ENCODE assay signal across 11 mouse cellular contexts in genomic region chrX:48286488-48286887, GRCm38 (mm10). TPM values are rescaled to one million over a fixed set of nuclear protein-coding genes. Genes with fewer than 3 reads are reported as not detected.
DNase-seq lines count a peak whose midpoint lies in the region; ATAC-seq and TF ChIP-seq lines count a peak whose summit lies in the region.
"Had no signal": no experiment of that assay in that cellular context is flagged by ENCODE, and none has a peak within 500 bp of the region (broad histone marks: within the 10 kb centered on the region; RNA-seq: fewer than 3 reads in every experiment).

No protein-coding gene starts in this region.

- peak overlapping the region; percentile 65; the same call in 1 of the 2 replicates for H3K4me2 ChIP-seq in heart, embryonic 14.5 days (ENCODE audit: low read length)
- H3K4me2 ChIP-seq in stomach, embryonic 14.5 days (replicated peaks; ENCODE audit: low read depth, low read length): no peak overlapping the region
- H3K4me2 ChIP-seq in stomach, postnatal 0 days (replicated peaks; ENCODE audit: low read depth): no peak overlapping the region

- WGBS in heart, embryonic 14.5 days: 39% methylated on average over 6 of the region's 6 CpGs
- 32% methylated on average over 6 of the region's 6 CpGs for WGBS in heart, embryonic 10.5 days
- WGBS in stomach, embryonic 14.5 days: 57% methylated on average over 6 of the region's 6 CpGs
- WGBS in stomach, postnatal 0 days: 75% methylated on average over 6 of the region's 6 CpGs

- no peak for ATAC-seq in heart, embryonic 14.5 days (ENCODE audit: insufficient number of reproducible peaks, insufficient read depth, low FRiP score, low read depth)
- ATAC-seq in stomach, embryonic 14.5 days (ENCODE audit: insufficient number of reproducible peaks, insufficient read depth, low FRiP score, low read depth): no peak
- ATAC-seq in stomach, postnatal 0 days (ENCODE audit: low FRiP score, low TSS enrichment): no peak

- TF ChIP-seq EP300 in stomach, postnatal 0 days (optimal IDR thresholded peaks at IDR 0.05): no peak

- H3K4me1 ChIP-seq in heart, embryonic 14.5 days (ENCODE audit: control insufficient read depth in 2 of 2, insufficient read depth in 2 of 2, low read length in 2 of 2): no peaks in the 10 kb centered on the region; a peak in 1 of 4 replicates
- no peaks in the 10 kb centered on the region for H3K4me1 ChIP-seq in heart, embryonic 10.5 days
- no peaks in the 10 kb centered on the region for H3K4me1 ChIP-seq in stomach, embryonic 14.5 days (ENCODE audit: control insufficient read depth, insufficient read depth, low read length)
- H3K4me1 ChIP-seq in stomach, postnatal 0 days (replicated peaks; ENCODE audit: control insufficient read depth, insufficient read depth): no peaks in the 10 kb centered on the region
- H3K4me1 ChIP-seq: intestine, embryonic 15.5 days had no signal

- no peaks in the 10 kb centered on the region for H3K9me3 ChIP-seq in heart, embryonic 14.5 days (ENCODE audit: control insufficient read depth, low read length)
- no peaks in the 10 kb centered on the region for H3K9me3 ChIP-seq in heart, embryonic 10.5 days
- no peaks in the 10 kb centered on the region for H3K9me3 ChIP-seq in stomach, embryonic 14.5 days (ENCODE audit: control insufficient read depth, low read depth, low read length)
- no peaks in the 10 kb centered on the region for H3K9me3 ChIP-seq in stomach, postnatal 0 days (ENCODE audit: control insufficient read depth, low read length)
- H3K9me3 ChIP-seq: intestine, embryonic 15.5 days had no signal

- no peak overlapping the region for H3K9ac ChIP-seq in heart, embryonic 14.5 days (ENCODE audit: low read length)
- H3K9ac ChIP-seq in stomach, embryonic 14.5 days (replicated peaks; ENCODE audit: low read depth, low read length): no peak overlapping the region
- H3K9ac ChIP-seq in stomach, postnatal 0 days (ENCODE audit: low read length): no peak overlapping the region

- no peak for TF ChIP-seq CTCF in stomach, postnatal 0 days (IDR thresholded peaks at IDR 0.05; ENCODE audit: low read depth)

- peaks cover 8% of the 10 kb centered on the region for H3K27me3 ChIP-seq in heart, embryonic 14.5 days (ENCODE audit: control insufficient read depth, insufficient read depth, low read length)
- peaks cover 29% of the 10 kb centered on the region; the same call in 1 of the 2 replicates for H3K27me3 ChIP-seq in heart, embryonic 10.5 days (ENCODE audit: insufficient read depth, poor library complexity, severe bottlenecking)
- 0 out of 2 replicates have a peak, but pooled peaks cover 4% of the 10 kb centered on the region for H3K27me3 ChIP-seq in stomach, embryonic 14.5 days (ENCODE audit: control insufficient read depth, insufficient read depth, low read length)
- no peaks in the 10 kb centered on the region for H3K27me3 ChIP-seq in stomach, postnatal 0 days (ENCODE audit: control insufficient read depth, insufficient read depth, low read length)
- H3K27me3 ChIP-seq: intestine, embryonic 15.5 days had no signal

- H3K36me3 ChIP-seq in heart, embryonic 14.5 days (ENCODE audit: control insufficient read depth, insufficient read depth, low read length): 0 out of 2 replicates have a peak, but pooled peaks cover 8% of the 10 kb centered on the region
- 0 out of 2 replicates have a peak, but pooled peaks cover under 1% of the 10 kb centered on the region for H3K36me3 ChIP-seq in heart, embryonic 10.5 days
- H3K36me3 ChIP-seq in stomach, embryonic 14.5 days (ENCODE audit: control insufficient read depth, insufficient read depth, low read length): no peaks in the 10 kb centered on the region
- H3K36me3 ChIP-seq in stomach, postnatal 0 days (ENCODE audit: control insufficient read depth, insufficient read depth, low read length): no peaks in the 10 kb centered on the region
- H3K36me3 ChIP-seq: intestine, embryonic 15.5 days had no signal

- H3K27ac ChIP-seq in heart, embryonic 14.5 days (replicated peaks in 1 of 2; ENCODE audit: control insufficient read depth in 1 of 2, insufficient read depth in 1 of 2, low read depth in 2 of 2, low read length in 2 of 2): no peak overlapping the region
- H3K27ac ChIP-seq in heart, embryonic 10.5 days: no peak overlapping the region
- peak overlapping the region; percentile 64; the same call in 1 of the 2 replicates for H3K27ac ChIP-seq in stomach, embryonic 14.5 days (ENCODE audit: low read length)
- no peak overlapping the region for H3K27ac ChIP-seq in stomach, postnatal 0 days (replicated peaks)

- no peak overlapping the region for H3K4me3 ChIP-seq in heart, embryonic 14.5 days (ENCODE audit: control insufficient read depth in 1 of 2, insufficient read depth in 1 of 2, low read depth in 1 of 2, low read length in 2 of 2)
- no peak overlapping the region for H3K4me3 ChIP-seq in heart, embryonic 10.5 days
- H3K4me3 ChIP-seq in stomach, embryonic 14.5 days (ENCODE audit: low read depth, low read length): no peak overlapping the region
- no peak overlapping the region for H3K4me3 ChIP-seq in stomach, postnatal 0 days (ENCODE audit: low read depth, low read length)

- DNase-seq in heart, embryonic 10.5 days (ENCODE audit: low spot score): no peak
- DNase-seq in stomach, postnatal 0 days (ENCODE audit: low spot score): no peak
- DNase-seq in cerebellum, postnatal 10 days: peak; percentile 29 to 63
- DNase-seq in frontal cortex, postnatal 36 days (ENCODE audit: low spot score in 2 of 2): no peak
- no peak for DNase-seq in embryo, embryonic 11 days
- DNase-seq: gastrocnemius, postnatal 14 days; kidney, postnatal 4 days; thymus, postnatal 4 days had no signal

RNA-seq across cellular contexts. Expression of gene Utp14a, which starts 29.8 kb away (rescaled TPM):
- 9.5 and 10.8 TPM in 2 replicates for polyA plus RNA-seq in heart, embryonic 14.5 days (2014; fragmentation: Nextera tagmentation; extraction: Ambion mirVana)
- polyA plus RNA-seq in heart, embryonic 10.5 days (2016; fragmentation: Nextera tagmentation; extraction: Ambion mirVana): 11.5 and 16.5 TPM in 2 replicates
- polyA plus RNA-seq in stomach, embryonic 14.5 days (2014; fragmentation: Nextera tagmentation; extraction: Ambion mirVana): 16.3 and 20.1 TPM in 2 replicates
- 10.8 and 12.6 TPM in 2 replicates for polyA plus RNA-seq in stomach, postnatal 0 days (2015; fragmentation: Nextera tagmentation; extraction: Ambion mirVana)

RNA-seq across cellular contexts. Expression of gene Bcorl1, which starts 54.7 kb away (rescaled TPM):
- 4.7 and 5.0 TPM in 2 replicates for polyA plus RNA-seq in heart, embryonic 14.5 days (2014; fragmentation: Nextera tagmentation; extraction: Ambion mirVana)
- polyA plus RNA-seq in heart, embryonic 10.5 days (2016; fragmentation: Nextera tagmentation; extraction: Ambion mirVana): 4.9 and 6.7 TPM in 2 replicates
- polyA plus RNA-seq in stomach, embryonic 14.5 days (2014; fragmentation: Nextera tagmentation; extraction: Ambion mirVana): 8.0 and 9.3 TPM in 2 replicates
- polyA plus RNA-seq in stomach, postnatal 0 days (2015; fragmentation: Nextera tagmentation; extraction: Ambion mirVana): 2.1 and 2.2 TPM in 2 replicates

Comparison
In these comparisons a context has a peak if more than half of its experiments do, and no peak if none do; other contexts are left out.
1. DNase-seq: peak in cerebellum, postnatal 10 days (2 of 2); none in heart, embryonic 10.5 days (single experiment), stomach, postnatal 0 days (single experiment), frontal cortex, postnatal 36 days (0 of 2) and embryo, embryonic 11 days (single experiment).